Mouse (Mus musculus) retina, adult 2 months (tissue): Measurements from ENCODE around the gene Cckar.
"Not testable (repeated sequence)": the region's sequence is repeated elsewhere in the genome, so short reads cannot be mapped to it uniquely, and the experiment has no call there.

ENCODE experiments used
- DNase-seq: peaks from one replicate; pipeline ENCODE4 v3.0.0-alpha.2; 2012; ENCODE audit warnings: low read depth, low spot score

Cckar gene

GRCm38 (mm10) chr5:53673493-53674150, 33.9 kb downstream of the Cckar start:
- DNase-seq, result not testable (repeated sequence)

DNA sequence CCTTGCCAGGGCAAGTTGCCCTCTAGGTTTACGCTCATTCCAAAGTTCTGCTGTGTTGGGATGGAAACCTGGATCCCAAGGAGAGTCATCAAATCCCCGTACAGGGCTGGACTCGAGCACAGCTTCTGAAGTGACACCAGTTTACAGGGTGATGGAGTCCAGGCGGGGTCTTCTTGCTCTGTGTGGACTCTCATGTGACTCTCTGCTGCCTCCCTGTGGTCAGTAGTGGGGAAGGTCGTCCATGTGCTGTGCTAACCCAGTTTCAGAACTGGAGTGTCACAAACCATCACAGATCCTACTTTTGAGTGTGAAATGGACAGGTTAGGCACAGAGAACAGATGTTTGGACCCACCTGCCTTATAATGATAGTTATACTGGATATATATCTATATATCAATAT, 35.2 kb downstream of the Cckar start:
- DNase-seq, result peak; percentile 32

- no peak for DNase-seq
Observed at GRCm38 (mm10) chr5:53671507-53671906, 36.0 kb downstream of the Cckar start.

- DNase-seq, result no peak
Observed at GRCm38 (mm10) chr5:53670321-53670938, 37.1 kb downstream of the Cckar start.

- no peak for DNase-seq
Observed at GRCm38 (mm10) chr5:53668021-53668420, 39.5 kb downstream of the Cckar start.

DNA sequence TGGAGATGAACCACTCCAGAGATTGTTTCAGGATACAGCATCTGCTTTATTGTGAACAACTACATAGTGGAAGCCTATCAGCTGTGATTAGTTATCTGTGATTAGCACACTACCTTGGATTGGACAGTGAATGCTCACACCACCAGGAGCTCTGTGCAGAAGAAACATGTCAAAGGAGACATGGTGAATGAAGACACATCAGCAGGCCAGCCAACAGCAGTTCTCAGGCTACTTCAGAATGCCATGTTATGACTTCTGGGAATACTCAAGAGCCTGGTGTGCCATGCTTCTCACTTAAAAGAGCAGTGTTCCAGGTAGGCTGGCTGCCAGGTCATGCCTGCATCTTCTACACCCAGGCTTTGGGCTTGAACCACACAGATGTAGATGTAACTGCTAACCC, 43.8 kb downstream of the Cckar start:
- DNase-seq, result no peak

DNA sequence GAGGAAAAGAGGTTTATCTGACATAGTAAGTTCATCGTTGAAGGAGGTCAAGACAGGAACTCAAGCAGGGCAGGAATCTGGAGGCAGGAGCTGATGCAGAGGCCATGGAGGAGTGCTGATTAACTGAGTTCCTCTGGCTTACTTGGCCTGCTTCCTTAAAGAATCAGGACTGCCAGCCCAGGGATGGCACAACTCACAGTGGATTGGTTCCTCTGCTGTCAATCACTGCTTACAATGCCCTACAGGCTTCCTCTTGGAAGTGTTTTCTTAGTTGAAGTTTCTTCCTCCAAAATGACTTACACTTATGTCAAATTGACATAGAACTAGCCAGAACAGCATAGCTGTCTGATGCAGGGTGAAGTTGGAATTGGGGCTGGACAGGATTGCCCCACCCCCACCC, 45.1 kb downstream of the Cckar start:
- no peak for DNase-seq

DNA sequence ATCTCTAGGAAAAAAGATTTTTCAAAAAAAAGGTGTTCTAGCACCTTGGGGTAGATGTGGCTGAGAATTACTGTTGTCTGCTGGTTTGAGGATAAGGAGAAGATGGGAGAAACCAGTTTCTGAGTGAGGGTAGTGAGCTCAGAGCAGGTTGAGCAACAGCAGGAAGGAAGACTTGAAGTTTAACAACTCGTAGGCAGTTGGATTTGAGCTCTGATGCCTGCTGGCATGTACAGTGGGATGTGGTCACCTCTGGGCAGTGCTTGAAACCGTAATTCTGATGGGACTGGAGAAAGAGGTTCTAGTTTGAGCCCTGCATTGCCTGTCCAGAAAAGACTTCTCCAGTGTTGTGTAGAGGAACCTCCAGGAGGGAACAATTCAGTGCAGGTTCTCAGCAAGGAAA, 46.0 kb downstream of the Cckar start:
- no peak for DNase-seq

- DNase-seq, result no peak
Observed at GRCm38 (mm10) chr5:53657925-53658324, 49.6 kb downstream of the Cckar start.

- DNase-seq, result no peak
Observed at GRCm38 (mm10) chr5:53656596-53656995, 50.9 kb downstream of the Cckar start.
